Mouse (Mus musculus) MEL (cell line): ENCODE results near the gene Cpeb3. TPM values are rescaled to one million over a fixed set of nuclear protein-coding genes. Genes with fewer than 3 reads are reported as not detected.

Experiments
- DNase-seq: peaks from one replicate; pipeline ENCODE4 v3.0.0; 2011; ENCODE audit warnings: low read depth, low spot score
- H3K27ac ChIP-seq: 2 replicates; pipeline ENCODE4 v1.5.1; 2012; ENCODE audit warnings: low read depth, mild to moderate bottlenecking, control low read depth, low read length, moderate library complexity; ENCODE audit not compliant: control insufficient read depth
- H3K27me3 ChIP-seq, 2 experiments: fragments of 150-350 bp in 1 of 2; sonication (generic) in 1 of 2; 2 replicates each; pipeline ENCODE4 v1.6.1; 2012; ENCODE audit warnings: low read length in 2 of 2, mild to moderate bottlenecking in 2 of 2, improper control_type of control experiment in 1 of 2, moderate library complexity in 1 of 2; ENCODE audit not compliant: insufficient read depth in 2 of 2, control insufficient read depth in 1 of 2
- H3K36me3 ChIP-seq, 2 experiments: 2 replicates each; pipeline ENCODE4 v1.6.1; 2012 to 2014; ENCODE audit warnings: low read length in 2 of 2, improper control_type of control experiment in 1 of 2, inconsistent platforms in 1 of 2, mild to moderate bottlenecking in 1 of 2; ENCODE audit not compliant: insufficient read depth in 2 of 2, control insufficient read depth in 1 of 2
- H3K4me1 ChIP-seq, 2 experiments: fragments of 150-350 bp in 1 of 2; sonication (generic) in 1 of 2; 2 replicates each; pipeline ENCODE4 v1.6.1; 2012; ENCODE audit warnings: low read length in 2 of 2, improper control_type of control experiment in 1 of 2, mild to moderate bottlenecking in 1 of 2; ENCODE audit not compliant: insufficient read depth in 2 of 2, control insufficient read depth in 1 of 2
- H3K4me3 ChIP-seq, 2 experiments: fragments of 150-350 bp in 1 of 2; sonication (generic) in 1 of 2; 2 replicates each; pipeline ENCODE4 v1.5.1; 2012; ENCODE audit warnings: low read depth in 2 of 2, low read length in 2 of 2, mild to moderate bottlenecking in 2 of 2, moderate library complexity in 2 of 2, control low read depth in 1 of 2, improper control_type of control experiment in 1 of 2; ENCODE audit not compliant: control insufficient read depth in 1 of 2, insufficient read depth in 1 of 2
- H3K79me2 ChIP-seq: 2 replicates; pipeline ENCODE4 v1.6.1; 2012; ENCODE audit warnings: mild to moderate bottlenecking, low read length, moderate library complexity; ENCODE audit not compliant: control insufficient read depth, poor library complexity, insufficient read depth
- H3K9ac ChIP-seq: 2 replicates; pipeline ENCODE4 v1.6.1; 2012; ENCODE audit warnings: low read depth, mild to moderate bottlenecking, control low read depth, low read length, moderate library complexity; ENCODE audit not compliant: control insufficient read depth, poor library complexity, severe bottlenecking
- H3K9me3 ChIP-seq: fragments of 150-350 bp; sonication (generic); replicated peaks from 2 replicates; pipeline ENCODE4 v1.6.1; 2012; ENCODE audit warnings: mild to moderate bottlenecking, low read length, improper control_type of control experiment, moderate library complexity; ENCODE audit not compliant: insufficient read depth
- CTCF ChIP-seq, 3 experiments: IDR thresholded peaks in 2 of 3; conservative IDR thresholded peaks in 1 of 3; 2 replicates each; pipeline ENCODE4 v1.5.1; 2011 to 2012; ENCODE audit warnings: low read length in 3 of 3, low read depth in 2 of 3, mild to moderate bottlenecking in 2 of 3, improper control_type of control experiment in 1 of 3, inconsistent platforms in 1 of 3, mixed read lengths in 1 of 3, moderate library complexity in 1 of 3; ENCODE audit not compliant: control insufficient read depth in 1 of 3, insufficient read depth in 1 of 3, poor library complexity in 1 of 3, severe bottlenecking in 1 of 3
- ETS1 ChIP-seq: IDR thresholded peaks from 2 replicates; pipeline ENCODE4 v1.6.1; 2012; ENCODE audit warnings: low read depth, mild to moderate bottlenecking, inconsistent platforms, low read length, improper control_type of control experiment, moderate library complexity
- MAFK ChIP-seq: IDR thresholded peaks from 2 replicates; pipeline ENCODE4 v1.6.1; 2011; ENCODE audit warnings: low read depth, mild to moderate bottlenecking, low read length, improper control_type of control experiment, borderline replicate concordance
- MAZ ChIP-seq: IDR thresholded peaks from 2 replicates; pipeline ENCODE4 v1.6.1; 2012; ENCODE audit warnings: low read depth, mild to moderate bottlenecking, inconsistent platforms, low read length, improper control_type of control experiment
- MYC ChIP-seq: IDR thresholded peaks from 2 replicates; pipeline ENCODE4 v1.6.1; 2011; ENCODE audit warnings: low read depth, mild to moderate bottlenecking, low read length, improper control_type of control experiment, moderate library complexity
- NRF1 ChIP-seq: IDR thresholded peaks from 2 replicates; pipeline ENCODE4 v1.6.1; 2014; ENCODE audit warnings: low read depth, mild to moderate bottlenecking, inconsistent platforms, low read length, improper control_type of control experiment, moderate library complexity; ENCODE audit not compliant: poor library complexity, insufficient read depth, severe bottlenecking
- POLR2AphosphoS2 ChIP-seq: IDR thresholded peaks from 2 replicates; pipeline ENCODE4 v1.6.1; 2011; ENCODE audit warnings: low read length, improper control_type of control experiment
- POLR2AphosphoS5 ChIP-seq: IDR thresholded peaks from 2 replicates; pipeline ENCODE4 v1.6.1; 2012; ENCODE audit warnings: low read depth, borderline replicate concordance, mild to moderate bottlenecking, inconsistent platforms, low read length, moderate library complexity, mixed read lengths
- RAD21 ChIP-seq: IDR thresholded peaks from 2 replicates; pipeline ENCODE4 v1.6.1; 2011; ENCODE audit warnings: mild to moderate bottlenecking, low read depth, low read length, improper control_type of control experiment
- SMC3 ChIP-seq: IDR thresholded peaks from 2 replicates; pipeline ENCODE4 v1.6.1; 2011; ENCODE audit warnings: low read depth, low read length, improper control_type of control experiment
- TBP ChIP-seq: IDR thresholded peaks from 2 replicates; pipeline ENCODE4 v1.8.0; 2011; ENCODE audit warnings: low read depth, low read length, improper control_type of control experiment
- TCF12 ChIP-seq: IDR thresholded peaks from 2 replicates; pipeline ENCODE4 v1.6.1; 2014; ENCODE audit warnings: low read depth, mild to moderate bottlenecking, inconsistent platforms, low read length, improper control_type of control experiment, moderate library complexity
- UBTF ChIP-seq: IDR thresholded peaks from 2 replicates; pipeline ENCODE4 v1.6.1; 2012; ENCODE audit warnings: low read depth, mild to moderate bottlenecking, inconsistent platforms, low read length, improper control_type of control experiment, moderate library complexity, borderline replicate concordance; ENCODE audit not compliant: insufficient read depth
- ZC3H11A ChIP-seq: IDR thresholded peaks from 2 replicates; pipeline ENCODE4 v1.6.1; 2012; ENCODE audit warnings: low read depth, mild to moderate bottlenecking, inconsistent platforms, low read length, improper control_type of control experiment
- polyA plus RNA-seq, 2 experiments: library from polyadenylated mRNA; stranded (reverse) in 1 of 2; unstranded in 1 of 2; fragments of >175 nt in 1 of 2; fragments of >200 nt in 1 of 2; gene quantifications; 2 replicates each; pipeline versions ENCODE4 v1.2.1 to v1.2.4; 2012; ENCODE audit warnings: low replicate concordance in 2 of 2, low read depth in 1 of 2; ENCODE audit not compliant: insufficient read length in 2 of 2, insufficient read depth in 1 of 2, missing spikeins in 1 of 2
- total RNA-seq: library from RNA; depleted of rRNA; stranded (reverse); fragments of 300-350 nt; gene quantifications from 2 replicates; pipeline ENCODE4 v1.2.3, GENCODE M21; 2012

Gene Cpeb3
- total and polyA plus RNA-seq, 3 experiments: 0.35 to 0.93 TPM; not detected in 1

GRCm38 (mm10) chr19:37050643-37051345 is 157.6 kb downstream of the Cpeb3 start:
- H3K79me2 ChIP-seq: no peaks in the 10 kb centered on the region
- peak; percentile 98 for TF ChIP-seq RAD21
- TF ChIP-seq TBP: no peak
- no peak for TF ChIP-seq MAFK
- no peak for TF ChIP-seq MAZ
- peak; percentile 93 for TF ChIP-seq ZC3H11A
- TF ChIP-seq CTCF (IDR thresholded peaks at IDR 0.05 in 2 of 3, conservative IDR thresholded peaks at IDR 0.05 in 1 of 3; ENCODE audit: control insufficient read depth in 1 of 3, insufficient read depth in 1 of 3, low read depth in 2 of 3, low read length in 3 of 3, poor library complexity in 1 of 3, severe bottlenecking in 1 of 3): peak; percentile 35 to 94 (median 60)
- TF ChIP-seq SMC3: peak; percentile 97
- H3K4me1 ChIP-seq: no peaks in the 10 kb centered on the region
- peak; percentile 71 for DNase-seq
- no peaks in the 10 kb centered on the region for H3K27me3 ChIP-seq
- no peaks in the 10 kb centered on the region for H3K9me3 ChIP-seq
- no peaks in the 10 kb centered on the region for H3K36me3 ChIP-seq
- no peak overlapping the region for H3K27ac ChIP-seq
- H3K9ac ChIP-seq: no peak overlapping the region
- H3K4me3 ChIP-seq: no peak overlapping the region

- no peak overlapping the region for H3K9ac ChIP-seq
- no peak overlapping the region for H3K27ac ChIP-seq
- H3K4me3 ChIP-seq: no peak overlapping the region
- H3K36me3 ChIP-seq: no peaks in the 10 kb centered on the region
- no peak for DNase-seq
- no peaks in the 10 kb centered on the region for H3K27me3 ChIP-seq
- H3K4me1 ChIP-seq: no peaks in the 10 kb centered on the region
- H3K79me2 ChIP-seq: no peaks in the 10 kb centered on the region
- no peak for TF ChIP-seq POLR2AphosphoS2
- no peak for TF ChIP-seq TCF12
- TF ChIP-seq TBP: no peak
- no peak for TF ChIP-seq UBTF
- no peak for TF ChIP-seq SMC3
- no peak for TF ChIP-seq MYC
- TF ChIP-seq RAD21: no peak
- TF ChIP-seq, all 39 proteins: peak for 0
- no peaks in the 10 kb centered on the region for H3K9me3 ChIP-seq
Measured at GRCm38 (mm10) chr19:37048507-37048906, 159.9 kb downstream of the Cpeb3 start.

GRCm38 (mm10) chr19:37044431-37044830 is 164.0 kb downstream of the Cpeb3 start:
- H3K27ac ChIP-seq: no peak overlapping the region

More at GRCm38 (mm10) chr19:37044431-37044830, 164.0 kb downstream of the Cpeb3 start:
- Histone ChIP-seq H3K27me3 (no peaks in the 10 kb centered on the region), H3K4me1 (no peaks in the 10 kb centered on the region), H3K79me2 (no peaks in the 10 kb centered on the region), H3K36me3 (no peaks in the 10 kb centered on the region), H3K9ac (no peak overlapping the region), H3K4me3 (no peak overlapping the region), H3K9me3 (no peaks in the 10 kb centered on the region)
- TF ChIP-seq ETS1 (no peak), MAFK (no peak), POLR2AphosphoS5 (no peak), NRF1 (no peak)
- DNase-seq: no peak
